Mouse (Mus musculus) midbrain, embryonic 14.5 days (tissue): ENCODE results near the gene Nav3. TPM values are rescaled to one million over a fixed set of nuclear protein-coding genes. Genes with fewer than 3 reads are reported as not detected.

Experiments
- ATAC-seq: fragments of 200-750 bp; cut with Nextera tagmentation; 2 replicates; pipeline ENCODE4 v1.8.0; 2017; ENCODE audit warnings: moderate number of reproducible peaks, moderate library complexity; ENCODE audit not compliant: low FRiP score, low TSS enrichment
- DNase-seq: peaks from one replicate; pipeline ENCODE4 v3.0.0-alpha.2; 2015
- H3K27ac ChIP-seq: fragments of 300-500 bp; sonication (generic); replicated peaks from 2 replicates; pipeline ENCODE4 v1.5.1; 2014; ENCODE audit warnings: mild to moderate bottlenecking, low read depth, low read length, moderate library complexity
- H3K27me3 ChIP-seq: fragments of 300-500 bp; sonication (generic); 2 replicates; pipeline ENCODE4 v1.6.1; 2014; ENCODE audit warnings: low read length, control low read depth, mixed read lengths; ENCODE audit not compliant: control insufficient read depth, insufficient read depth
- H3K36me3 ChIP-seq: fragments of 300-500 bp; sonication (generic); 2 replicates; pipeline ENCODE4 v1.6.1; 2014; ENCODE audit warnings: low read length, control low read depth; ENCODE audit not compliant: control insufficient read depth, insufficient read depth
- H3K4me1 ChIP-seq: fragments of 300-500 bp; sonication (generic); 2 replicates; pipeline ENCODE4 v1.6.1; 2014; ENCODE audit warnings: mild to moderate bottlenecking, antibody characterized with exemption, low read length, control low read depth; ENCODE audit not compliant: control insufficient read depth, insufficient read depth
- H3K4me2 ChIP-seq: fragments of 300-500 bp; sonication (generic); 2 replicates; pipeline ENCODE4 v1.6.1; 2014; ENCODE audit warnings: mild to moderate bottlenecking, low read length, moderate library complexity
- H3K4me3 ChIP-seq: fragments of 300-500 bp; sonication (generic); replicated peaks from 2 replicates; pipeline ENCODE4 v1.5.1; 2014; ENCODE audit warnings: low read depth, low read length
- H3K9ac ChIP-seq: fragments of 300-500 bp; sonication (generic); replicated peaks from 2 replicates; pipeline ENCODE4 v1.6.1; 2014; ENCODE audit warnings: mild to moderate bottlenecking, low read length, moderate library complexity
- H3K9me3 ChIP-seq: fragments of 300-500 bp; sonication (generic); 2 replicates; pipeline ENCODE4 v1.6.1; 2016; ENCODE audit warnings: low read length, control low read depth, mixed read lengths; ENCODE audit not compliant: control insufficient read depth
- WGBS: fragments of 180-500 bp; shearing (Covaris S2); extraction: QIAGEN DNeasy Blood & Tissue Kit; methylation state at CpG from one replicate; pipeline ENCODE4 v1.1.7; 2014; 5-methylcytosine and 5-hydroxymethylcytosine counted together
- polyA plus RNA-seq: library from polyadenylated mRNA; unstranded; fragments of >200 nt; fragmentation: Nextera tagmentation; extraction: Ambion mirVana; gene quantifications from 2 replicates; pipeline ENCODE4 v1.2.1, GENCODE M21; 2014

Nav3 gene
- polyA plus RNA-seq, 1 experiment from 2014 or later, result 26.9 TPM

- Histone ChIP-seq H3K4me2 (no peak overlapping the region), H3K4me3 (no peak overlapping the region), H3K27me3 (no peaks in the 10 kb centered on the region), H3K9me3 (no peaks in the 10 kb centered on the region), H3K4me1 (peaks cover 4% of the 10 kb centered on the region), H3K36me3 (no peaks in the 10 kb centered on the region), H3K27ac (no peak overlapping the region), H3K9ac (no peak overlapping the region)
- 59% methylated on average over 3 of the region's 3 CpGs for WGBS
- ATAC-seq, result no peak
- no peak for DNase-seq
These were observed 765.4 kb downstream of the Nav3 start for GRCm38 (mm10) chr10:109690564-109690963.

- peak; percentile 92 for DNase-seq
- Histone ChIP-seq H3K4me3 (peak overlapping the region; percentile 20), H3K9ac (peak overlapping the region; percentile 44), H3K9me3 (no peaks in the 10 kb centered on the region), H3K27ac (peak overlapping the region; percentile 90), H3K36me3 (peaks cover 5% of the 10 kb centered on the region; the same call in 1 of the 2 replicates), H3K4me2 (peak overlapping the region; percentile 55), H3K27me3 (no peaks in the 10 kb centered on the region), H3K4me1 (peaks cover 20% of the 10 kb centered on the region)
- WGBS, result 6% methylated on average over 27 of the region's 27 CpGs
- ATAC-seq, result peak; percentile 94
These were observed 771.6 kb downstream of the Nav3 start for GRCm38 (mm10) chr10:109684109-109685056.

- Histone ChIP-seq H3K9me3 (no peaks in the 10 kb centered on the region), H3K36me3 (no peaks in the 10 kb centered on the region), H3K4me2 (no peak overlapping the region), H3K4me3 (no peak overlapping the region), H3K27ac (no peak overlapping the region), H3K9ac (no peak overlapping the region), H3K4me1 (no peaks in the 10 kb centered on the region), H3K27me3 (no peaks in the 10 kb centered on the region)
- ATAC-seq (no peak), DNase-seq (no peak)
- WGBS, result 91% methylated on average over 2 of the region's 2 CpGs
These were observed 783.1 kb downstream of the Nav3 start for GRCm38 (mm10) chr10:109672896-109673295.

GRCm38 (mm10) chr10:109667453-109667852 is 788.6 kb downstream of the Nav3 start:
- DNase-seq (peak; percentile 14), ATAC-seq (no peak)
- H3K27me3 ChIP-seq, result no peaks in the 10 kb centered on the region
- H3K4me3 ChIP-seq, result no peak overlapping the region
- no peaks in the 10 kb centered on the region for H3K36me3 ChIP-seq
- H3K4me2 ChIP-seq, result no peak overlapping the region
- no peak overlapping the region for H3K9ac ChIP-seq
- no peaks in the 10 kb centered on the region for H3K9me3 ChIP-seq
- no peak overlapping the region for H3K27ac ChIP-seq
- no peaks in the 10 kb centered on the region for H3K4me1 ChIP-seq
- 73% methylated on average over 4 of the region's 4 CpGs for WGBS

- ATAC-seq (no peak; the same call in 1 of the 2 replicates), DNase-seq (peak; percentile 88)
- H3K36me3 ChIP-seq, result no peaks in the 10 kb centered on the region
- H3K27me3 ChIP-seq, result no peaks in the 10 kb centered on the region
- H3K4me1 ChIP-seq, result no peaks in the 10 kb centered on the region
- H3K9me3 ChIP-seq, result no peaks in the 10 kb centered on the region
- peak overlapping the region; percentile 36 for H3K4me2 ChIP-seq
- no peak overlapping the region for H3K9ac ChIP-seq
- WGBS, result 24% methylated on average over 14 of the region's 14 CpGs
- H3K4me3 ChIP-seq, result no peak overlapping the region
- no peak overlapping the region; the same call in 1 of the 2 replicates for H3K27ac ChIP-seq
These were observed 791.2 kb downstream of the Nav3 start for GRCm38 (mm10) chr10:109664629-109665317.

- ATAC-seq (no peak), DNase-seq (no peak)
- no peak overlapping the region for H3K4me3 ChIP-seq
- H3K36me3 ChIP-seq, result no peaks in the 10 kb centered on the region
- no peak overlapping the region for H3K4me2 ChIP-seq
- no peak overlapping the region for H3K27ac ChIP-seq
- no peaks in the 10 kb centered on the region for H3K9me3 ChIP-seq
- no peaks in the 10 kb centered on the region for H3K27me3 ChIP-seq
- no peaks in the 10 kb centered on the region for H3K4me1 ChIP-seq
- no peak overlapping the region for H3K9ac ChIP-seq
- WGBS, result 71% methylated on average over 7 of the region's 7 CpGs
These were observed 804.5 kb downstream of the Nav3 start for GRCm38 (mm10) chr10:109651516-109651915.

GRCm38 (mm10) chr10:109643598-109643997 is 812.4 kb downstream of the Nav3 start:
- no peak for DNase-seq
- H3K9ac ChIP-seq, result no peak overlapping the region
- 93% methylated on average over 3 of the region's 3 CpGs for WGBS
- no peak overlapping the region for H3K27ac ChIP-seq
- no peaks in the 10 kb centered on the region for H3K4me1 ChIP-seq
- H3K9me3 ChIP-seq, result no peaks in the 10 kb centered on the region
- H3K27me3 ChIP-seq, result no peaks in the 10 kb centered on the region
- H3K36me3 ChIP-seq, result no peaks in the 10 kb centered on the region
- H3K4me3 ChIP-seq, result no peak overlapping the region
- no peak for ATAC-seq
- no peak overlapping the region for H3K4me2 ChIP-seq

- no peak overlapping the region for H3K4me3 ChIP-seq
- H3K4me2 ChIP-seq, result no peak overlapping the region
- H3K27me3 ChIP-seq, result no peaks in the 10 kb centered on the region
- no peak overlapping the region for H3K27ac ChIP-seq
- DNase-seq, result no peak
- WGBS, result 78% methylated on average over 7 of the region's 7 CpGs
- no peaks in the 10 kb centered on the region for H3K36me3 ChIP-seq
- no peaks in the 10 kb centered on the region for H3K4me1 ChIP-seq
- H3K9me3 ChIP-seq, result no peaks in the 10 kb centered on the region
- ATAC-seq, result no peak
- H3K9ac ChIP-seq, result no peak overlapping the region
These were observed 814.2 kb downstream of the Nav3 start for GRCm38 (mm10) chr10:109641806-109642205.
